Mouse (Mus musculus) limb, embryonic 11.5 days (tissue): ENCODE data around the gene Sumo2. TPM values are rescaled to one million over a fixed set of nuclear protein-coding genes. Genes with fewer than 3 reads are reported as not detected.
A peak's percentile ranks its signal among the peaks of the same experiment; 100 is the strongest.

Source experiments
- ATAC-seq: fragments of 200-750 bp; cut with Nextera tagmentation; 2 replicates; pipeline ENCODE4 v1.8.0; 2017; ENCODE audit warnings: low read depth; ENCODE audit not compliant: insufficient number of reproducible peaks, low FRiP score, low TSS enrichment
- DNase-seq: peaks from one replicate; pipeline ENCODE4 v3.0.0-alpha.2; 2015; ENCODE audit warnings: low spot score
- H3K27ac ChIP-seq: fragments of 300-500 bp; sonication (generic); replicated peaks from 2 replicates; pipeline ENCODE4 v1.5.1; 2014; ENCODE audit warnings: low read depth, mild to moderate bottlenecking, low read length
- H3K27me3 ChIP-seq: fragments of 300-500 bp; sonication (generic); 2 replicates; pipeline ENCODE4 v1.6.1; 2014; ENCODE audit warnings: mild to moderate bottlenecking, low read length, mixed read lengths; ENCODE audit not compliant: control insufficient read depth, insufficient read depth
- H3K36me3 ChIP-seq: fragments of 300-500 bp; sonication (generic); 2 replicates; pipeline ENCODE4 v1.6.1; 2014; ENCODE audit warnings: mild to moderate bottlenecking, low read length, moderate library complexity, mixed read lengths; ENCODE audit not compliant: control insufficient read depth, insufficient read depth
- H3K4me1 ChIP-seq: fragments of 300-500 bp; sonication (generic); 2 replicates; pipeline ENCODE4 v1.6.1; 2014; ENCODE audit warnings: low read length, mixed read lengths; ENCODE audit not compliant: control insufficient read depth, insufficient read depth
- H3K4me2 ChIP-seq: fragments of 300-500 bp; sonication (generic); 2 replicates; pipeline ENCODE4 v1.6.1; 2014; ENCODE audit warnings: low read depth, mild to moderate bottlenecking, moderate library complexity; ENCODE audit not compliant: severe bottlenecking
- H3K4me3 ChIP-seq: fragments of 300-500 bp; sonication (generic); 2 replicates; pipeline ENCODE4 v1.5.1; 2014; ENCODE audit warnings: low read depth, low read length
- H3K9ac ChIP-seq: fragments of 300-500 bp; sonication (generic); 2 replicates; pipeline ENCODE4 v1.6.1; 2014; ENCODE audit warnings: mild to moderate bottlenecking, low read length
- H3K9me3 ChIP-seq: fragments of 300-500 bp; sonication (generic); 2 replicates; pipeline ENCODE4 v1.6.1; 2016; ENCODE audit warnings: low read length; ENCODE audit not compliant: control insufficient read depth
- WGBS: fragments of 180-500 bp; shearing (Covaris S2); extraction: QIAGEN DNeasy Blood & Tissue Kit; methylation state at CpG from one replicate; pipeline ENCODE4 v1.1.7; 2014; 5-methylcytosine and 5-hydroxymethylcytosine counted together
- polyA plus RNA-seq: library from polyadenylated mRNA; unstranded; fragments of >200 nt; fragmentation: Nextera tagmentation; extraction: Ambion mirVana; gene quantifications from 2 replicates; pipeline ENCODE4 v1.2.1, GENCODE M21; 2014

The Sumo2 gene
- polyA plus RNA-seq, 1 experiment from 2014 or later, result 1,466 TPM

GRCm38 (mm10) chr11:115473626-115474275, 62.3 kb downstream of the Sumo2 start:
- Histone ChIP-seq H3K27me3 (no peaks in the 10 kb centered on the region), H3K9ac (peak overlapping the region; percentile 17; the same call in 1 of the 2 replicates), H3K27ac (peak overlapping the region; percentile 56; the same call in 1 of the 2 replicates), H3K4me3 (no peak overlapping the region; the same call in 1 of the 2 replicates), H3K36me3 (no peaks in the 10 kb centered on the region), H3K9me3 (no peaks in the 10 kb centered on the region), H3K4me2 (peak overlapping the region; percentile 32), H3K4me1 (peaks cover 8% of the 10 kb centered on the region)
- WGBS, result 10% methylated on average over 15 of the region's 15 CpGs
- DNase-seq (peak; percentile 98), ATAC-seq (no peak)

Other genes with a start within 250 kb of the Sumo2 start
- 0.04 and 0.11 TPM in 2 replicates for gene Fads6, start 238.6 kb downstream of the Sumo2 start, polyA plus RNA-seq
- gene Otop2, start 229.1 kb downstream of the Sumo2 start, polyA plus RNA-seq, result not detected in 2 replicates
- not detected in 2 replicates for gene Ush1g, start 214.2 kb downstream of the Sumo2 start, polyA plus RNA-seq
- not detected in 2 replicates for gene Otop3, start 201.5 kb downstream of the Sumo2 start, polyA plus RNA-seq
- gene Hid1, start 168.5 kb downstream of the Sumo2 start, polyA plus RNA-seq, result 1.6 and 2.5 TPM in 2 replicates
- gene Cdr2l, start 154.4 kb downstream of the Sumo2 start, polyA plus RNA-seq, result 14.6 and 15.1 TPM in 2 replicates
- 187 and 197 TPM in 2 replicates for gene Mrpl58, start 132.5 kb downstream of the Sumo2 start, polyA plus RNA-seq
- 943 and 945 TPM in 2 replicates for gene Atp5h, start 116.3 kb downstream of the Sumo2 start, polyA plus RNA-seq
- 17.6 and 23.5 TPM in 2 replicates for gene Kctd2, start 116.1 kb downstream of the Sumo2 start, polyA plus RNA-seq
- 0.21 TPM in 1 of 2 replicates, not detected in the other for gene Trim80, start 95.7 kb downstream of the Sumo2 start, polyA plus RNA-seq
- gene Slc16a5, start 73.8 kb downstream of the Sumo2 start, polyA plus RNA-seq, result 0.09 and 0.26 TPM in 2 replicates
- gene Armc7, start 60.6 kb downstream of the Sumo2 start, polyA plus RNA-seq, result 7.7 and 8.8 TPM in 2 replicates
- 58.2 and 60.9 TPM in 2 replicates for gene Nt5c, start 44.4 kb downstream of the Sumo2 start, polyA plus RNA-seq
- 526 and 537 TPM in 2 replicates for gene Jpt1, start 21.9 kb downstream of the Sumo2 start, polyA plus RNA-seq
- gene Nup85, start 28.2 kb upstream of the Sumo2 start, polyA plus RNA-seq, result 213 and 220 TPM in 2 replicates
- 111 and 122 TPM in 2 replicates for gene Mrps7, start 67.6 kb upstream of the Sumo2 start, polyA plus RNA-seq
- 21.3 and 26.5 TPM in 2 replicates for gene Gga3, start 67.8 kb upstream of the Sumo2 start, polyA plus RNA-seq
- gene Mif4gd, start 76.7 kb upstream of the Sumo2 start, polyA plus RNA-seq, result 18.0 and 19.3 TPM in 2 replicates
- gene Slc25a19, start 92.0 kb upstream of the Sumo2 start, polyA plus RNA-seq, result 30.3 and 32.6 TPM in 2 replicates
- 52.5 and 58.3 TPM in 2 replicates for gene Grb2, start 172.3 kb upstream of the Sumo2 start, polyA plus RNA-seq
- 15.8 and 17.4 TPM in 2 replicates for gene Tmem94, start 229.2 kb upstream of the Sumo2 start, polyA plus RNA-seq